Mouse (Mus musculus) megakaryocyte progenitor cell, adult 5-6 weeks (primary cell): ENCODE data around the gene Olfr1131. TPM values are rescaled to one million over a fixed set of nuclear protein-coding genes. Genes with fewer than 3 reads are reported as not detected.
"Not testable (repeated sequence)": the region's sequence is repeated elsewhere in the genome, so short reads cannot be mapped to it uniquely, and the experiment has no call there.

Source experiments
- ATAC-seq: replicated peaks from 2 replicates; pipeline ENCODE4 v1.8.0; 2016; ENCODE audit warnings: mild to moderate bottlenecking, moderate TSS enrichment, inconsistent platforms; ENCODE audit not compliant: poor library complexity
- total RNA-seq, 2 experiments: library from RNA; stranded (forward) in 1 of 2; stranded (reverse) in 1 of 2; fragments of 157-497, 149-512 nt in 1 of 2; fragments of 200-1000 nt in 1 of 2; gene quantifications; 2 replicates each; pipeline versions ENCODE4 v1.2.3 to v1.2.4; 2015 to 2017

The Olfr1131 gene
- total RNA-seq (2015): not detected in 2 replicates
- not detected in 2 replicates for total RNA-seq (2017)

DNA sequence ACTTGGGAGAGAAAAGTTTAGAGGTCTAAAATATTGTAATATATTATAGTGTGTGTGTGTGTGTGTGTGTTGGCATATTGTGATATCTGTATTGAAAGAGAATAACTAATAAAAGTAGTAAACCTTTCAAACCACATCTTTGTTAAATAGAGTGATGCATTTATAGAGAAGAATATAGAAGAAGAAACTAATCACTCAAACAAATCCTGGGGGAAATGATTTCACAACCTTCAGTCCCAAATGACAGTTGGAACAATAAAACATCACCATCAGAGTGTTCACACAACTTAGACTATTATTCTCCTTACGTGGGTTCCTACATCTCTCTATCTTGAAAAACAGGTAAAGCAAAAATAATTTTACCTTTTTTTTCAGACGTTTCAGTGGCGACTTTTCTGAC is at the start of gene Olfr1131:
Gene Olfr1131 (plus strand): TSS at position 301 of the 400 bp plus-strand sequence.
- no peak for ATAC-seq

DNA sequence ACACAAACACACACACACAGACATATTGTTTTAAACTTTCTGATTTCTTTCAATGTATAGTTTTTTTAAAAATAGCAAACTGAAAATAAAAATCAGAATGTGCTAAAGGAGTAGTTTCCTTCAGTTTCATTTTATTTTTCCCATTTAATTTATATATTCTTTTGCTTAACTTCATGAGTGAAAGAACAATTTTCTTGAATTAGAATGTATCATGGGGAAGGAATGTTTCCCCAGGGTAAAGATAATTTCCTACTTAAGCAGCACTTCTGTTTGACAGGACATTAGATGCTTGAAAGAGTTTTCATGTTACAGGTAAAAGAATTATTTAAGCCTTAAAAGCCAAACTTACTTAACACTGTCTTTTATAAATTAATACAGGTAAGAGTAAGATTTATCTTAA is 21.0 kb upstream of the Olfr1131 start, which contains the start of gene Olfr1130:
Gene Olfr1130 (plus strand): TSS at position 301 of the 400 bp plus-strand sequence.
- ATAC-seq: not testable (repeated sequence)

DNA sequence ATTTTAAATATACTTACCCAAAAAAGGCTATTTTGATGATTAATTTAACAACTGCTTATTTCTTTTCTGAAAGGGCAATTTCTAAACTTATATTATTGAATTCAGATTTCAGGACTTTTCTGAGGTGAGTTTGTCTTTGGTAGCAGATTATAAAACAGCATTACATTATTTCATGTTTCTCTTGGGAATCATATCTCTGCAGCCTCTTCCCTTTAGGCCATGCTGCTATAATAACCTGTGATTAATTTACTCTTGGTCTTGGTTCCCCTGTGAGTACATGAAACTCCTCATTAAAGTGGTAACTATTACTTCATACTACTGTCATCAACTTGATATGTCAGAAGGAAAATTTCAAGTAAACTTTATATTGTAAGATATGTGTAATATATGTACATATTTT is 10.5 kb downstream of the Olfr1131 start, which contains the start of gene Olfr1132:
Gene Olfr1132 (minus strand): TSS at position 101 of the 400 bp plus-strand sequence.
- no peak for ATAC-seq

DNA sequence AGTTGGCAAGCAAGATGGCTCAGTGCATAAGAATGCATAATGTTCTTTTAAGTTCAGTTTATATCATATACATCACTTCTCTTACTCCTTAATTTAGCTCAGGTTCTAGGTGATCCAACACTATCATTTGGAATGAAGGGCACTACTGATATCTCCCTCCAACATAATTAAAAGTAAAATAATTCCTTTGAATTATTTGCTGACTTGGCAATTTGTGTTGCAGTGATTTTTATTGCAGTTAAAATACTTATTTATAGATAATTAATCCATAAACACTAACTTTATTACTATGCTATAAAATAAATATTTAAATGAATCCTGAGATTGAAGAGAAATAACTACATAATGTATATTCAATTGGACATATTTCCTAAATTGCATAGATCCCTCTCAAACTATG is 15.5 kb downstream of the Olfr1131 start:
- ATAC-seq: no peak

DNA sequence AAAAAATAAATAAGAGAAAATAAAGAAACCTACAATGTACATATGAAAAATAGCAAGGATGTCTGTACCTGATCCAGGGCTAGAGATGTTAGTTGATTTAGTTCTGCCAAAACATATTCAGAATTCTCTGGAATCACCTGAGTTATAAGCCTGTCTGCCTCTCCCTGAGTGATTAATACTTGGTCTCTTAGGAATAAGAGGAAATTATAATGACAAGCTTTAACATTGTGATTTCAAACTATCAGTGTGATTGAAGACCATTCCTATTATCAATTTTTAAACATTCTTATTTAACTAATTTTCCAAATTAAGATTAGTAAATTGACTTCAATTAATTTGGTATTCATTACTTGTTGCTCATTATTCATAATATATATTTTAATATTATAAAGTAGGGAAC is 20.4 kb downstream of the Olfr1131 start, which contains the start of gene Olfr1133:
Gene Olfr1133 (minus strand): TSS at position 101 of the 400 bp plus-strand sequence.
- no peak for ATAC-seq

DNA sequence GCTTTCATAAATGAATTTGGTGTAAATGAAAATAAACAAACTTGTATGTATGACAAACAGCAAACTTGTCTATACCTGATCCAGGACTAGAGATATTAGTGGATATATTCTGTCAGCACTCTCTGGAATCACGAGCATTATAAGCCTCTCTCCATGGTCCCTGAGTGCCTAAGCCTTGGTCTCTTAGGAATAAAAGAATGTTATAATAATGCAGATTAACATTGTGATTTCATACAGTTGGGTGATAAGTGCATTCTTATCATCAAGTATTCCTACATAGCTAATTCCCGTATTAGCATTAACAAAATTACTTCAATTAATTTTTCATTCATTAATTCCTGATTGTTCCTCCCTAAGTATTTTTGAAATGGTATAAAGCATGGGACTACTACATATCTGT is 31.5 kb downstream of the Olfr1131 start, which contains the start of gene Olfr1134:
Gene Olfr1134 (minus strand): TSS at position 101 of the 400 bp plus-strand sequence.
- ATAC-seq: no peak

- no peak for ATAC-seq
Measured at GRCm38 (mm10) chr2:87673564-87673963, 46.7 kb downstream of the Olfr1131 start, which contains the start of gene Olfr1135. TSS of gene Olfr1135 (minus strand) at chr2:87673664.

Other genes with a start within 250 kb of the Olfr1131 start
- not detected in 2 replicates for gene Olfr1122, start 241.3 kb upstream of the Olfr1131 start, total RNA-seq (2015)
- gene Olfr1122, start 241.3 kb upstream of the Olfr1131 start, total RNA-seq (2017): not detected in 2 replicates
- gene Olfr1123, start 210.5 kb upstream of the Olfr1131 start, total RNA-seq (2015): not detected in 2 replicates
- not detected in 2 replicates for gene Olfr1123, start 210.5 kb upstream of the Olfr1131 start, total RNA-seq (2017)
- not detected in 2 replicates for gene Olfr1124, start 196.8 kb upstream of the Olfr1131 start, total RNA-seq (2015)
- not detected in 2 replicates for gene Olfr1124, start 196.8 kb upstream of the Olfr1131 start, total RNA-seq (2017)
- gene Olfr1126, start 173.1 kb upstream of the Olfr1131 start, total RNA-seq (2015): not detected in 2 replicates
- gene Olfr1126, start 173.1 kb upstream of the Olfr1131 start, total RNA-seq (2017): not detected in 2 replicates
- not detected in 2 replicates for gene Pramel7, start 130.0 kb upstream of the Olfr1131 start, total RNA-seq (2015)
- gene Pramel7, start 130.0 kb upstream of the Olfr1131 start, total RNA-seq (2017): not detected in 2 replicates
- gene Pramel6, start 120.5 kb upstream of the Olfr1131 start, total RNA-seq (2015): not detected in 2 replicates
- gene Pramel6, start 120.5 kb upstream of the Olfr1131 start, total RNA-seq (2017): not detected in 2 replicates
- gene Olfr153, start 95.3 kb upstream of the Olfr1131 start, total RNA-seq (2015): not detected in 2 replicates
- not detected in 2 replicates for gene Olfr153, start 95.3 kb upstream of the Olfr1131 start, total RNA-seq (2017)
- not detected in 2 replicates for gene Olfr1128, start 81.6 kb upstream of the Olfr1131 start, total RNA-seq (2015)
- gene Olfr1128, start 81.6 kb upstream of the Olfr1131 start, total RNA-seq (2017): not detected in 2 replicates
- gene Olfr1129, start 53.2 kb upstream of the Olfr1131 start, total RNA-seq (2015): not detected in 2 replicates
- not detected in 2 replicates for gene Olfr1129, start 53.2 kb upstream of the Olfr1131 start, total RNA-seq (2017)
- gene Olfr1130, start 20.9 kb upstream of the Olfr1131 start, total RNA-seq (2015): not detected in 2 replicates
- not detected in 2 replicates for gene Olfr1130, start 20.9 kb upstream of the Olfr1131 start, total RNA-seq (2017)
- not detected in 2 replicates for gene Olfr1132, start 10.4 kb downstream of the Olfr1131 start, total RNA-seq (2015)
- not detected in 2 replicates for gene Olfr1132, start 10.4 kb downstream of the Olfr1131 start, total RNA-seq (2017)
- not detected in 2 replicates for gene Olfr1133, start 20.3 kb downstream of the Olfr1131 start, total RNA-seq (2015)
- not detected in 2 replicates for gene Olfr1133, start 20.3 kb downstream of the Olfr1131 start, total RNA-seq (2017)
- not detected in 2 replicates for gene Olfr1134, start 31.4 kb downstream of the Olfr1131 start, total RNA-seq (2015)
- not detected in 2 replicates for gene Olfr1134, start 31.4 kb downstream of the Olfr1131 start, total RNA-seq (2017)
- not detected in 2 replicates for gene Olfr1135, start 46.6 kb downstream of the Olfr1131 start, total RNA-seq (2015)
- not detected in 2 replicates for gene Olfr1135, start 46.6 kb downstream of the Olfr1131 start, total RNA-seq (2017)
- not detected in 2 replicates for gene Olfr1136, start 66.8 kb downstream of the Olfr1131 start, total RNA-seq (2015)
- gene Olfr1136, start 66.8 kb downstream of the Olfr1131 start, total RNA-seq (2017): not detected in 2 replicates
- not detected in 2 replicates for gene Olfr1137, start 86.1 kb downstream of the Olfr1131 start, total RNA-seq (2015)
- gene Olfr1137, start 86.1 kb downstream of the Olfr1131 start, total RNA-seq (2017): not detected in 2 replicates
- not detected in 2 replicates for gene Olfr1138, start 112.9 kb downstream of the Olfr1131 start, total RNA-seq (2015)
- gene Olfr1138, start 112.9 kb downstream of the Olfr1131 start, total RNA-seq (2017): not detected in 2 replicates
- gene Olfr1140, start 116.6 kb downstream of the Olfr1131 start, total RNA-seq (2015): not detected in 2 replicates
- gene Olfr1140, start 116.6 kb downstream of the Olfr1131 start, total RNA-seq (2017): not detected in 2 replicates
- not detected in 2 replicates for gene Olfr1141, start 126.9 kb downstream of the Olfr1131 start, total RNA-seq (2015)
- gene Olfr1141, start 126.9 kb downstream of the Olfr1131 start, total RNA-seq (2017): not detected in 2 replicates
- gene Olfr152, start 152.4 kb downstream of the Olfr1131 start, total RNA-seq (2015): not detected in 2 replicates
- gene Olfr152, start 152.4 kb downstream of the Olfr1131 start, total RNA-seq (2017): not detected in 2 replicates
- not detected in 2 replicates for gene Olfr1143, start 173.5 kb downstream of the Olfr1131 start, total RNA-seq (2015)
- not detected in 2 replicates for gene Olfr1143, start 173.5 kb downstream of the Olfr1131 start, total RNA-seq (2017)
- gene Olfr1145, start 182.7 kb downstream of the Olfr1131 start, total RNA-seq (2015): not detected in 2 replicates
- not detected in 2 replicates for gene Olfr1145, start 182.7 kb downstream of the Olfr1131 start, total RNA-seq (2017)
- not detected in 2 replicates for gene Olfr1148, start 203.4 kb downstream of the Olfr1131 start, total RNA-seq (2015)
- not detected in 2 replicates for gene Olfr1148, start 203.4 kb downstream of the Olfr1131 start, total RNA-seq (2017)
- not detected in 2 replicates for gene Olfr1150-ps1, start 216.9 kb downstream of the Olfr1131 start, total RNA-seq (2015)
- gene Olfr1150-ps1, start 216.9 kb downstream of the Olfr1131 start, total RNA-seq (2017): not detected in 2 replicates
- not detected in 2 replicates for gene Olfr1151, start 228.8 kb downstream of the Olfr1131 start, total RNA-seq (2015)
- gene Olfr1151, start 228.8 kb downstream of the Olfr1131 start, total RNA-seq (2017): not detected in 2 replicates
- not detected in 2 replicates for gene Olfr1152, start 239.4 kb downstream of the Olfr1131 start, total RNA-seq (2015)
- gene Olfr1152, start 239.4 kb downstream of the Olfr1131 start, total RNA-seq (2017): not detected in 2 replicates